Mouse (Mus musculus): ENCODE data around the gene Sparc.
"Not testable (repeated sequence)": the region's sequence is repeated elsewhere in the genome, so short reads cannot be mapped to it uniquely, and the experiment has no call there.

The Sparc gene

GRCm38 (mm10) chr11:55432981-55433380 is 10.0 kb upstream of the Sparc start:
- DNase-seq: no peak

- no peak for DNase-seq
These were observed 7.0 kb upstream of the Sparc start for GRCm38 (mm10) chr11:55429973-55430372.

GRCm38 (mm10) chr11:55428186-55429012 is 5.4 kb upstream of the Sparc start:
- DNase-seq: peak; percentile 81

- DNase-seq: no peak
These were observed 1.9 kb upstream of the Sparc start for GRCm38 (mm10) chr11:55424746-55425360.

DNA sequence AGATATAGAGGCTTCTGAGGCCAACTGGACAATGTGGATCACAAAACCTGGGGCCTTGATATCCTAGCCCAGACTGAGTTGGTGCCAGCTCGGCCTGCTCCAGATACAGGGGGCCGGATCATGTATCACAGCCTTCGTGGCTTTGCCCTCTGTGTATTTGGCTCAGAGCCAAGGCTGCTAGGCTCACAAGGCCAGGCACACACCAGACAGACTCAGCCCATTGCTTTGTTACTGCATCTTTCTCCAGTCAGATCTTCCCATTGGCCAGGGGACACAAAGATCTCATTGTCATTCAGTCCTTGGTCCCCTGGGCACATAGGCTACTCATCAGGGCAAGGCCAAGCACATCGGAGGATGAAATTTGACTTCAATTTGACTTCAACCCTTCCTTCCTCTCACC is 773 bp upstream of the Sparc start:
- no peak for DNase-seq

DNA sequence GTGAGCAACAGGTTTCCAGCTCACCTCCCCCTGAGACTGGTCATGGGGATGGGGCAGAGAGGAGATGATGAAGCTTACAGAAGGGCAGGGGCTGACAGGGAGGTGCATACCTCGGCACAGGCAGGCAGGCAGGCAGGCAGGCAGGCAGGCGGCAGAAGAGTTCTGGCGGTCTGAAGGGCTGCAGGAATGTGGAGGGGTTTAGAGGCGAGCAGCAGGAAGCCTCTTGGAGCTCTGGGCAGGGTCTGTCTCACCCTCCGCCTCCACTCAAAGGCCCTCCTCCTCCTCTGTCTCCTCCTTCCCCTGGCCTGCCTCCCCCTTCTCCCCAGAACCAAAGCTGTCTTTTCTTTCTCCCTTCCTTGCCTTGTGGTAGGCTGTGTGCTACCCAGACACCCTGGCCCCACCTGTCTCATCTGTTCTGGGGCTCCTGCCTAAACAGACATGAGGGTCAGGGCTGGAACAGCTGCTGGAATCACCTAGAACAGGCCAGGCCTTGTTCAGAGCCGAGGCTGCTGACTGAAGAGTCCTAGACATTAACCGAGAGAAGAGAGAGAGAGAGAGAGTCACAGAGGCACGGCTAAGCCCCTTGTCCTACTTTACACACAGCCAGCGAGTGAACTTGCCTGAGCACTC is 3.2 kb downstream of the Sparc start:
- DNase-seq: peak; percentile 48 to 52

DNA sequence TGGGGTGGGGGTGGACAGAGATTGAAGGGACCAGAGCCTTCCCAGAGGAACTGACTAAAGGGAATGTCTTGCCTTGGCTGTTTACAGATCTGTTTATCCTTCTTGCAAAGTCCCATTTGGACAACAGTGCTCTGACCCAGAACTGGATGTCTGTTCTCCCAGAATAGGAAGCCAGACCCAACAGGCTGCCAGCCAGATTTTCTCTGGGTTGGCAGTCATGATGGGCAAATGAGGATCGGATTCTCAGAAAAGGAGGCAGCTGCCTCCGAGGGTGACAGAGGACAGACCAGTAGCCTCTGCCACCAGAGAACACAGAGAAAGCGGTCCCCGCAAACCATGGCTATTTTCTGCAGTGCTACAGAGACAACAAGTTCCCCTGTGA is 3.7 kb downstream of the Sparc start:
- no peak for DNase-seq

DNA sequence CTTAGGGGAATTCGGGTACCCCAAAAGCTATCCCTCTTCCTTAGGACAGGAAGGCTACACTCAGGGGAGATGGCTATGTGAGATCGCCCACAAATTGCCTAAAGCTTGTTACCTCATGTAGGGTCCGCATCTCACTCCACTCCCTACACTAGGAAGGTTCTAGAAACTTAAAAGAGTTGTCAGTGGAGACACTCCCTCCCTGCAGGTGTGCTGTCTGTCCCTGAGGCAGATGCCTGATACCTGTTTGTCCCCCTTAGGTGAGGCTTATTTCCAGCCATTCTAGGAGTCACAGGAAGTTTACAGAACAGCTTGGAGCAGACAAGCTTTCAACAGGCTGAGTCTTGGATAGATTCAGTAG is 4.3 kb downstream of the Sparc start:
- no peak for DNase-seq

- DNase-seq: peak in 1 of 2 experiments; percentile 43
These were observed 4.9 kb downstream of the Sparc start for GRCm38 (mm10) chr11:55417898-55418703.

DNA sequence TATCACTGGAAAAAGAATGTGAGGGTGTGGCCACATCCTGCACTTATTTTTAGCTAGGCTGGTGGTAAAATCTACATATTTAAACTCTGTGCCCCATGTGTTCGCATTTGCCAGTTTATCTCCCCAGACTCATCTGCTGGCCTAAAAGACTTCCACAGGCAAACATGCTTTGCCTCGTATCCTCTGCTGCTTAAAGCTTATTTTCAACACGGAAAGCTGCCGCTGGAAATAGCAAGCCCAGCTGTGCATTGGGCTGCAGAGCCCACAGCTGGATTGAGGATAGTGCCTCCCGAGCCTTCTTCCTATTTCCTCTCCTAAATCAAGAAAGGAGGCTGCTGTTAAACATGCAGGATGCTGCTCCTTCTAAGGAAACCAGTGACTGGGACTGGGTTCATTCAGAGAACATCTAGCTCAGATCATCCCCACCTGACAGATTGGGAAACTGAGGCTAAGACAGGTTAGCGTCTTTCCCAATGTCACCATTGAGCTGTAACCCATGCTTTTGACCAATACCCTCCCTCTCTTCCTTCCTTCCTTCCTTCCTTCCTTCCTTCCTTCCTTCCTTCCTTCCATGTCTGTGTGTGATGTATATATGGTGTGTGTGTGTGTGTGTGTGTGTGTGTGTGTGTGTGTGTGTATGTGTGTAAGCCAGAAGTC is 6.2 kb downstream of the Sparc start:
- DNase-seq: peak in 1 of 2 experiments; percentile 16

DNA sequence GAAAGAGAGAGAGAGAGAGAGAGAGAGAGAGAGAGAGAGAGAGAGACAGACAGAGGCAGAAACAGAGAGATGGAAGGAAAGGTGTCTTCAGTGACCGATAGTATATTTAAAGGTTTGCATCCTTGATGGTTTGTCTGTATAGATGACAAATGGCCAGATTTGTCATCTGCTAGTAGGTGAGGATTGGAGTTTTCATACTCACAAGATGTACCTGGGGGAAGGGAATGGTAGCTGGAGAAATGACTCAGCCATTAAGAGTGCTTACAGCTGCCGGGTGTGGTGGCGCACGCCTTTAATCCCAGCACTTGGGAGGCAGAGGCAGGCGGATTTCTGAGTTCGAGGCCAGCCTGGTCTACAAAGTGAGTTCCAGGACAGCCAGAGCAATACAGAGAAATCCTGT is 7.3 kb downstream of the Sparc start:
- not testable (repeated sequence) for DNase-seq

DNA sequence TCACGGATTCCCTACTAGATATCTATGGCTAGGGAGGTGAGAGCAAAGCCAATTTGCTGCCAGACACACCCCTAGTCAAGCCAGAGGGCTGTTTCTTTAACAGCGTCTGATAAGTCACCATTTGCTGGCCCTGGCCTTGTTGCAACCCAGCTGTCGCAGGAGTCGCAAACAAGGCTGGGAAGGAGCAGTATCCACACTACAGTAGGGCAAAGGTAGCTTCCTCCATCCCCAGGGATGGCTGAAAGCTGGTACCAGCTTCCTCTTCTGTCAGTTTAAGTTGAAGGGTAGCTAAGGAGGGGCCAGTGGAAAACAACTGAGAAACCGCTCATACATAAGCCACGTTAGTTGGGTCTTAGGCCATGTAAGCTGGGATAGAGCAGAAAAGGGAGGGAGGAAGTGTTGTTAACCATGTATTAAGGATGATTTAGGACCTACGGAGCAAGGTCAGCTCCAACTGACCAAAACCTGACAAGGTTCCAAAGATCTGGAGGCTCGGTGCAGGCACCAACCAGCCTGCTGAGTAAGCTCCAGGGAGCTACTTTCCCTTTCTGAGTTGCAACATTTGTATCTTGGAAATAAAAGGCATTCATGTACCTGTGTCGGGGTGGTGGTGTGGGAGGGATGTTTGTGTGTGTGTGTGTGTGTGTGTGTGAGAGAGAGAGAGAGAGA is 7.8 kb downstream of the Sparc start:
- DNase-seq: peak in 1 of 2 experiments; percentile 20

- DNase-seq: no peak
These were observed 8.7 kb downstream of the Sparc start for GRCm38 (mm10) chr11:55414314-55414713.

DNA sequence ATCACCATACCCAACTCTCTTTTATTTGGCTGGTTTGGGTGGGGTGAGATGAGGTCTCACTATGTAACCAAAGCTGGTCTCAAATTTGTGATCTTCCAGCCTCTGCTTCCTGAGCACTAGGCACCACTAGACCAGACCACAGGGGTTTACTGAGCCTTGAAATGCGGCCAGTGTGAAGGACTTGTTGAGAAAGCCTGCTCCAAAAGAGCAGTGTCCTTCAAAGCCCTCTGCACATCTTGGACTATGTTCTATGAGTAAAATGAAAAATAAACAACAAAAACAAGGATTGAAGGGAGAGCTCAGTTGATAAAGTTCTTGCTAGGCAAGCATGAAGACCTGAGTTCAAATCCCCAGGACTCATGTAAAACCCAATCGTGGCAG is 9.6 kb downstream of the Sparc start:
- DNase-seq: no peak

DNA sequence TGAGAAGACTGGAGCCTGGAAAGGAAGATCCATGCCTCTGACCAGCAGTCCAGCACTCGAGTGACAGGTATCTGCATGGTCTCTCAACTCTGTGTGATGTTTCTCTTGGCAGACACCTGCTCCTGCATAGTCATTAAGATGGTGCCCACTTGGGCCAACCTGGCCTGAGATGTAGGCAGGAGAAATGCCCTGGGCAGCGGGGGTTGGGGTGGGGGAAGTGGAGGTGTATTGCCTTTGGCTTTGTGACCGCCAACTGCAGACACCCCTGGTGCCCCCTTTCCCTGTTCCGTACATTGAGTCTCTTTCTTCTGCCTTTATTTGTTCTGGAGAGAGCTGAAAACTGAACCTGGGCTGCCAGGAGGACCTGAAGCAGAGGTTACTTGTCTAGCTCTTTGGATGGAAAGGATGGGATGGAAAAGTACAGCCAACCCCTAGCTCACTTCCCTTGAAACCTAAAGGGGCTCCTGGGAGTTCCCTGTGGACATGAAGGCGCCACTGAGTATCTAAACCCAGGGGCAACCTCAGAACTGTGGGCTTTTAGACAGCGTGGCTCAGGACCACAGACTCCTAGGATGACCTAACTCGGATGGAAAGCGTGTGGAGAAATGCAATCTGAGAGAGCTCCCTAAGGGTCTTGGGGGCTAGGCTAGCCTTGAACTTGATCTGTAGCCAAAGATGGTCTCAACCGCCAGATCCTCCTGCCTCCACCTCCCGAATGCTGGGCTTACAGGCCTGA is 10.1 kb downstream of the Sparc start:
- DNase-seq: no peak

DNA sequence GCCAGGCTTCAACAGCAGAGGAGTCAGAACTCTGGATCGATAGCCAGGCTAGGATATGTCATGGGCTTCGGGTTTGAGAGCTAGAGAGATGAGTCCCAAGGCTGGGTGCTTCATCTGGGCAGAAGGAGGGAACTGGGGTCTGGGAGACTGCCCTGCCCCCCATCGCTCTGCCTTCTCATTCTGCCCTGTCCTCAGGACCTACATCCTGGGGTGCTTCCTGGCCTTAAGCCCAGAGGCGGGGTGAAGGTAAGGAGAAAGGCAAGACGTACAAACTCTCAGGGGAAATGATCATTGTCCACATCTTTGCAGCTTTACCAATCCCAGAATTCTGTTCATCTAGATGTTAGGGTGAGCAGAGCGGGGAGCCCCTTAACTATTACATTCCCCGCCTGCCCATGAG is 10.9 kb downstream of the Sparc start:
- no peak for DNase-seq

GRCm38 (mm10) chr11:55410502-55410901 is 12.5 kb downstream of the Sparc start:
- no peak for DNase-seq

GRCm38 (mm10) chr11:55410005-55410404 is 13.0 kb downstream of the Sparc start:
- no peak for DNase-seq

DNA sequence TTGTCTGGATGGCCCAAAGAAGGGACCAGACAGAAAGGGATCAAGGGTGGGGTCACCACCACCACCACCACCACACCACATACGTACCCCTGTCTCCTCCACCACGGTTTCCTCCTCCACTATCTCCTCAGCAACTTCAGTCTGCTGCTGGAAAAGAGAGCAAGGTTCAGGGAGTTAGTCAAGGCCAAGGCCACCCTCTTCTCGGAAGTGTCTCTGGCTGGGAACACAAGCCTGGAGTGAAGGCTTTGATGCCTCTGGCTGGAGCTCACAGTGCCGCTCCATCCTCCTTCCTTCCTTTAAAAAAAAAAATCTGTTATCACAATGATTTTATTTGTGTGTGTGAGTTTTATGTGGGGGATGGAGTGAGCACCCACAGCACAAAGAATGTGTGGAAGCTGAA is 15.8 kb downstream of the Sparc start:
- DNase-seq: no peak

GRCm38 (mm10) chr11:55405601-55406469 is 17.1 kb downstream of the Sparc start:
- peak; percentile 60 to 79 for DNase-seq
